Mouse (Mus musculus) liver, embryonic 13.5 days (tissue): ENCODE measurements around the gene Gm20683. TPM values are rescaled to one million over a fixed set of nuclear protein-coding genes. Genes with fewer than 3 reads are reported as not detected.
A peak's percentile ranks its signal among the peaks of the same experiment; 100 is the strongest.

Experiments
- ATAC-seq: fragments of 200-750 bp; cut with Nextera tagmentation; 2 replicates; pipeline ENCODE4 v1.8.0; 2017; ENCODE audit warnings: low read depth, mild to moderate bottlenecking, moderate number of reproducible peaks, moderate library complexity
- DNase-seq: peaks from one replicate; pipeline ENCODE4 v3.0.0; 2022
- H3K27ac ChIP-seq: fragments of 300-500 bp; sonication (generic); 2 replicates; pipeline ENCODE4 v1.5.1; 2015; ENCODE audit warnings: moderate library complexity, mild to moderate bottlenecking, inconsistent platforms
- H3K27me3 ChIP-seq: fragments of 300-500 bp; sonication (generic); 2 replicates; pipeline ENCODE4 v1.6.1; 2015; ENCODE audit warnings: mild to moderate bottlenecking, inconsistent platforms
- H3K36me3 ChIP-seq: fragments of 300-500 bp; sonication (generic); 2 replicates; pipeline ENCODE4 v1.6.1; 2015; ENCODE audit warnings: mild to moderate bottlenecking, inconsistent platforms
- H3K4me1 ChIP-seq: fragments of 300-500 bp; sonication (generic); replicated peaks from 2 replicates; pipeline ENCODE4 v1.6.1; 2015; ENCODE audit warnings: inconsistent platforms
- H3K4me2 ChIP-seq: fragments of 300-500 bp; sonication (generic); 2 replicates; pipeline ENCODE4 v1.6.1; 2015; ENCODE audit warnings: inconsistent platforms, mild to moderate bottlenecking, moderate library complexity
- H3K4me3 ChIP-seq: fragments of 300-500 bp; sonication (generic); replicated peaks from 2 replicates; pipeline ENCODE4 v1.5.1; 2015; ENCODE audit warnings: mild to moderate bottlenecking, inconsistent platforms
- H3K9ac ChIP-seq: fragments of 300-500 bp; sonication (generic); 2 replicates; pipeline ENCODE4 v1.6.1; 2015; ENCODE audit warnings: mild to moderate bottlenecking, inconsistent platforms
- H3K9me3 ChIP-seq: fragments of 300-500 bp; sonication (generic); replicated peaks from 2 replicates; pipeline ENCODE4 v1.6.1; 2016; ENCODE audit warnings: inconsistent platforms
- WGBS: fragments of 180-500 bp; shearing (Covaris S2); methylation state at CpG from one replicate; pipeline ENCODE4 v1.1.7; 2015; ENCODE audit not compliant: insufficient replicate concordance; 5-methylcytosine and 5-hydroxymethylcytosine counted together
- polyA plus RNA-seq: library from polyadenylated mRNA; unstranded; fragments of >200 nt; fragmentation: Nextera tagmentation; extraction: Ambion mirVana; gene quantifications from 2 replicates; pipeline ENCODE4 v1.2.1, GENCODE M21; 2015

The Gm20683 gene
- polyA plus RNA-seq, 1 experiment from 2014 or later: 0.28 TPM

DNA sequence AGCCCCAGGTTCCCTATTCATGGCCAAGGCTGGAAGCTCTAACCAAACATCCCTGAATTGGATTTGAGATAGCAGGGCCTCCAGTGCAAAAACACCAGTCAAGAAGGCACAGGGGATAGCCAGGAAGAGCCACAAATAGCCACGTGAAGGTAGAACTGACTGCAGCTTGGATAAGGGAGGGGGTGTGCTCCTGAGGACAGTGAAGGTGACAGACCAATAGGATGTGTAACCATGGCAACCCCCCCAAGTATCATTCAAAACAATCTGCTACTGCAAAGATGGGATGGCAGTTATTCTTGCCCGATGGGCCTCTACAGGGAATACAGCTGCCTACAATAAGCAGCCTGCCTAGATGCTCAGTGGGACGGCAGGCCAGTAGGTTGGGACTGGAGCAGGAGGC lies 4.0 kb downstream of the Gm20683 start:
- Histone ChIP-seq H3K36me3 (peaks cover 67% of the 10 kb centered on the region), H3K4me1 (peaks cover 74% of the 10 kb centered on the region), H3K27ac (peak overlapping the region; percentile 47; the same call in 1 of the 2 replicates), H3K4me2 (no peak overlapping the region), H3K9ac (peak overlapping the region; percentile 61), H3K9me3 (no peaks in the 10 kb centered on the region), H3K27me3 (no peaks in the 10 kb centered on the region), H3K4me3 (no peak overlapping the region)
- no peak for ATAC-seq
- 52% methylated on average over 3 of the region's 3 CpGs for WGBS
- DNase-seq: no peak

DNA sequence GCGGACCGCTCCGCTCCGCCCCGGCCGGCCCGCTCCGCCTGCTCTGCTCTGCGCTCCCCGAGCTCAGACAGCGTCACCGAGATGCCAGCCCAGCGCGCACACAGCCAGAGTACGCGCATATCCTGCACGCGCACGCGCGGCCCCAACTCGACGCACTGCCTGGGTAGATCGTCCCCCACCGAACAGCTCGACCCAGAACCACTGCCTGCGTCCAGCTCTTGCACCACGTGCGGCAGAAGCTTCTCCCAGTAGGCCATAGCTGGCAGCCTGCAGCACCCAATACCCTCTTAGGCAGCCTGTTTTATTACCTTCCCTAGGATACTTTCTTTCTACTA lies 4.5 kb downstream of the Gm20683 start, which contains the start of gene Rhbdl1:
Rhbdl1 (minus strand) TSS at position 220 of the 335 bp plus-strand sequence.
- ATAC-seq (no peak), DNase-seq (no peak)
- H3K9ac ChIP-seq: peak within 1 kb of the TSS; percentile 61
- H3K4me3 ChIP-seq: peak within 1 kb of the TSS; percentile 43
- H3K27ac ChIP-seq: peak within 1 kb of the TSS; percentile 47
- H3K4me1 ChIP-seq: peaks cover 73% of the 10 kb centered on the region
- peak within 1 kb of the TSS; percentile 73 for H3K4me2 ChIP-seq
- WGBS: 10% methylated on average over 28 of the region's 29 CpGs
- H3K27me3 ChIP-seq: no peaks in the 10 kb centered on the region
- no peaks in the 10 kb centered on the region for H3K9me3 ChIP-seq
- H3K36me3 ChIP-seq: peaks cover 62% of the 10 kb centered on the region

DNA sequence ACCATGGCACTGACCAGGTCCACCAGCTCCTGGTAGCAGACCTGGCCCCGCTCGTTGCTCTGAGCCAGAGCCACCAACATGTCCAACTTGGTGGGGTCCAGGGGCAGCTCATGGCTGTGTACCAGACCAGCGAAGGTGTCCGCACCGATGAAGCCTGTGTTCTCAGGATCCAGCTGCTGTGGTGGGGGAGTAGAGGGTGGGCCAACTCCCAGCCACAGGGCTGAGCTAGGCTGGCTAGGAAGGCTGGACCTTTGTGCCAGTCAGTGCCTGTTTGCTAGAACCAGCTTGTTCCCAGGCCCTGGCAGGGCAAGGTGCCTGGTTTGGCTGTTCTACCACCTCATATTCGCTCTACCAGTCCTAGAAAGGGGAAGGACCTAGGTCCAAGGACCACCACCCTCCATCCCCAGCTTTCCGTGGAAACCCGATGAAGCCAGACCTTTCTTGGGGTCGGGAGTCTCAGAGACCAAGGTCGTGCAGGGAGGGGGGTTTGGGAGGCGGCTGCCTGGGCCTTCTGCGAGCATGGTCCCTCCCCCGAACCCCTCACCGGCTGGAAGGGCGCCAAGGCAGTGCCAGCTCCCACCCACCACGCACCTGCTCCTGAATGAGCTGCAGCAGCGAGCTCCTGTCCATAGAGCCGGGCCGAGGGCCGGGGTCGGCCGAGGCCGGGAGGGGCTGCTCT lies 5.0 kb downstream of the Gm20683 start:
- no peaks in the 10 kb centered on the region for H3K27me3 ChIP-seq
- peaks cover 62% of the 10 kb centered on the region for H3K36me3 ChIP-seq
- no peaks in the 10 kb centered on the region for H3K9me3 ChIP-seq
- DNase-seq: no peak
- peak overlapping the region; percentile 43 for H3K4me3 ChIP-seq
- peak overlapping the region; percentile 61 for H3K9ac ChIP-seq
- H3K4me2 ChIP-seq: peak overlapping the region; percentile 73
- 26% methylated on average over 23 of the region's 23 CpGs for WGBS
- H3K4me1 ChIP-seq: peaks cover 78% of the 10 kb centered on the region
- no peak for ATAC-seq
- no peak overlapping the region; the same call in 1 of the 2 replicates for H3K27ac ChIP-seq

- WGBS: 88% methylated on average over 16 of the region's 16 CpGs
- Histone ChIP-seq H3K27ac (no peak overlapping the region), H3K36me3 (peaks cover 62% of the 10 kb centered on the region), H3K9ac (no peak overlapping the region), H3K4me1 (peaks cover 85% of the 10 kb centered on the region), H3K9me3 (no peaks in the 10 kb centered on the region), H3K4me3 (no peak overlapping the region), H3K27me3 (no peaks in the 10 kb centered on the region), H3K4me2 (peak overlapping the region; percentile 73; the same call in 1 of the 2 replicates)
- no peak for DNase-seq
- no peak for ATAC-seq
These were observed 5.7 kb downstream of the Gm20683 start for GRCm38 (mm10) chr17:25835816-25836215.

DNA sequence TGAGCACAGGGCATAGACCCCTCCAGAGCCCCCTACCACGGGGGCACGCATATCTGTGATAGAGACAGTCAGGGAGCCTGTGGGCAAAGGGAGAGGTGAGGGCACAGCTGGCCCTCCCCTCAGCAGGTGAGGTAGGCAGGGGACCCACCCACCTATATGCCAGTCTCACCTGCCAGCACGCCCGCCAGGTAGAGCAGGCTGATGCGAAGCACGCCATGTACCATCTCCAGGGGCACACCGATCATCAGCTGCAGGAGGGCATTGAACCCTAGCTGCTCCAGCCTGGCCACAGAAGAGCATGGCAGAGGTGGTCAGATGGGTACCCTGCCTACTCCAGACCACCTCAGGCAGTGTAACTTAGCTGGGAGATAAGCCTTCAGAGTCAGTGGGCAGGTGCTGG lies 6.3 kb downstream of the Gm20683 start:
- ATAC-seq: no peak
- no peaks in the 10 kb centered on the region for H3K9me3 ChIP-seq
- H3K27ac ChIP-seq: no peak overlapping the region
- 0 out of 2 replicates have a peak overlapping the region, but pooled peaks have one; percentile 92 for H3K9ac ChIP-seq
- H3K27me3 ChIP-seq: no peaks in the 10 kb centered on the region
- peaks cover 62% of the 10 kb centered on the region for H3K36me3 ChIP-seq
- no peak overlapping the region for H3K4me3 ChIP-seq
- peaks cover 87% of the 10 kb centered on the region for H3K4me1 ChIP-seq
- DNase-seq: no peak
- peak overlapping the region; percentile 99 for H3K4me2 ChIP-seq
- WGBS: 74% methylated on average over 7 of the region's 7 CpGs

DNA sequence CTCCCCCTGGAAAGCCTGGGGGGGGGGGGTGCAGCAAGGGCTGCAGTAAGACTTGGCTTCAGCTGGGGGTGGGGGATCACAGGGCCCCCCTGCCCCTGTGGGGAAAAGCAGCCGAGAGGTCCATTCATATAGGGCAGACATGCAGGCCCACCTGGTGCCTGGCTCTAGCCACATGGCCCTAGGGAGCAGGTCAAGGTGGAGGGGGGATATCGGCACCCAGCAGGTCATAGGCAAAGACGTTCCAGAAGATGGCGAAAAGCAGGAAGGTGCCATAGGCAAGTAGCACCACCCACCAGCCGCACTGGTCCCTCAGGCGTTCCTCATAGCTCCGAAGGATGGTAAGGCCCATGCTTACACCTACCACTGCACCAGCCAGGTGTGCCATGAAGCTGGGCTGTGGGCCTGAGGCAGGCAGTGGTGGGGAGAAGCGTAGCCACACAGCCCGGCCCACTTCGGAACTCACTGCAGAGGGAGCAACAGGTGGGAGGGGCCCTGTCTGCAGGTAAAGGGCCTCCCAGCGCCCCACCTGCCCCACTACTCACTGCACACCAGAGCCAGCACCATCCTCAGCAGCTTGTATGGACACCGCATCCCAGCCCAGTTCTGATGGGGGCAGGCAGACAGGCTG lies 6.9 kb downstream of the Gm20683 start:
- Histone ChIP-seq H3K36me3 (peaks cover 62% of the 10 kb centered on the region), H3K27me3 (no peaks in the 10 kb centered on the region), H3K4me1 (peaks cover 88% of the 10 kb centered on the region), H3K9me3 (no peaks in the 10 kb centered on the region), H3K9ac (peak overlapping the region; percentile 92), H3K4me3 (peak overlapping the region; percentile 85), H3K4me2 (peak overlapping the region; percentile 99), H3K27ac (peak overlapping the region; percentile 93)
- 88% methylated on average over 12 of the region's 12 CpGs for WGBS
- no peak for ATAC-seq
- no peak for DNase-seq

- Histone ChIP-seq H3K27me3 (no peaks in the 10 kb centered on the region), H3K27ac (peak overlapping the region; percentile 93), H3K9me3 (no peaks in the 10 kb centered on the region), H3K4me2 (peak overlapping the region; percentile 99), H3K36me3 (peaks cover 58% of the 10 kb centered on the region), H3K4me3 (peak overlapping the region; percentile 85), H3K4me1 (peaks cover 88% of the 10 kb centered on the region), H3K9ac (peak overlapping the region; percentile 92)
- 34% methylated on average over 6 of the region's 6 CpGs for WGBS
- DNase-seq (no peak), ATAC-seq (no peak)
These were observed 7.5 kb downstream of the Gm20683 start for GRCm38 (mm10) chr17:25833961-25834594.

GRCm38 (mm10) chr17:25833291-25833663 lies 8.3 kb downstream of the Gm20683 start, which contains the start of gene Stub1:
Gene Stub1 (minus strand): TSS chr17:25833404.
- Histone ChIP-seq H3K4me2 (peak within 1 kb of the TSS; percentile 99), H3K9me3 (no peaks in the 10 kb centered on the region), H3K9ac (peak within 1 kb of the TSS; percentile 92), H3K36me3 (peaks cover 53% of the 10 kb centered on the region), H3K4me1 (peaks cover 88% of the 10 kb centered on the region), H3K4me3 (peak within 1 kb of the TSS; percentile 85), H3K27me3 (no peaks in the 10 kb centered on the region), H3K27ac (peak within 1 kb of the TSS; percentile 93)
- DNase-seq (peak; percentile 76), ATAC-seq (peak; percentile 51)
- WGBS: under 1% methylated on average over 24 of the region's 24 CpGs

- peaks cover 53% of the 10 kb centered on the region for H3K36me3 ChIP-seq
- H3K27ac ChIP-seq: peak overlapping the region; percentile 93
- peak; percentile 99 for DNase-seq
- H3K9me3 ChIP-seq: no peaks in the 10 kb centered on the region
- peaks cover 85% of the 10 kb centered on the region for H3K4me1 ChIP-seq
- WGBS: under 1% methylated on average over 76 of the region's 77 CpGs
- H3K4me3 ChIP-seq: peak overlapping the region; percentile 85
- no peaks in the 10 kb centered on the region for H3K27me3 ChIP-seq
- H3K9ac ChIP-seq: peak overlapping the region; percentile 92
- peak overlapping the region; percentile 99 for H3K4me2 ChIP-seq
- ATAC-seq: peak; percentile 89
These were observed 8.9 kb downstream of the Gm20683 start for GRCm38 (mm10) chr17:25832436-25833290.

GRCm38 (mm10) chr17:25831451-25832281 lies 9.9 kb downstream of the Gm20683 start:
- no peak for DNase-seq
- Histone ChIP-seq H3K36me3 (peaks cover 59% of the 10 kb centered on the region), H3K4me1 (peaks cover 80% of the 10 kb centered on the region)

More at GRCm38 (mm10) chr17:25831451-25832281, 9.9 kb downstream of the Gm20683 start:
- peak overlapping the region; percentile 89 for H3K9ac ChIP-seq
- H3K27ac ChIP-seq: peak overlapping the region; percentile 93
- H3K4me2 ChIP-seq: peak overlapping the region; percentile 99
- H3K27me3 ChIP-seq: no peaks in the 10 kb centered on the region
- peak overlapping the region; percentile 85 for H3K4me3 ChIP-seq
- WGBS: 39% methylated on average over 21 of the region's 21 CpGs
- H3K9me3 ChIP-seq: no peaks in the 10 kb centered on the region
- ATAC-seq: no peak
